ENCODE assay signal across 8 mouse cellular contexts in the genomic region with DNA sequence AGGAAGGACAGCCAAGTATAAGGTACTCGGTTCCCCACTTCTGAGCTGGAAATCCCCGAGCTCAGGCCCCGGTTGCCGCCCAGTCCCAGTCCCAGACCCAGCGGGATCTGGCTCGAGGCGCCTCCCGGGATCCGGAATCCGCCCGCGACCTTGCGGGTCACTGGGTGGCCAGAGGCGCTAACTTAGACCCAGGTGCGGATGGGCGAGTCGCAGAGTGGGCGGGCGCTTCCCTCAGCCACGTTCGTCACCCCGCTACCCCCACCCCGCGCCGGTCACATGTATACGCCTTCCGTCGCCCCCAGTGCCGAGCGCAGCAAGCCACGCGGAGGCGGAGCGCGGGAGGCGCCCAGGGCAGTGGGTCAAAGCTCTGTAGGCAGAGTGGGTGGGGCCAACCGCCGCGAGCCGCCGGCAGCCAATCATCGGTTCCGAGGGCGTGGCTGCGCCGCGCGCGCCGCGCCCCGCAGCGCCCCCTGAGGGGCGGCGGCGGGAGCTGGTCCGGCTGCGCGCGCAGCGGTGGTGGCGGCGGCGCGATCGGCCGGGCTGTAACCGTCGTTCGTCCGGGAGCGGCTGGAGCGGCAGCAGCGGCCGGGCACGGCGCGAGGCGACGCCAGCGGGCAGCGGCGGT. TPM values are rescaled to one million over a fixed set of nuclear protein-coding genes. Genes with fewer than 3 reads are reported as not detected.
A peak's percentile ranks its signal among the peaks of the same experiment; 100 is the strongest.
DNase-seq lines count a peak whose midpoint lies in the region; ATAC-seq lines count a peak whose summit lies in the region.

No protein-coding gene starts in this region.

- H3K9me3 ChIP-seq in heart, embryonic 14.5 days (ENCODE audit: control insufficient read depth, low read length) = no peaks in the 10 kb centered on the region
- no peaks in the 10 kb centered on the region for H3K9me3 ChIP-seq in liver, embryonic 13.5 days (replicated peaks)
- no peaks in the 10 kb centered on the region for H3K9me3 ChIP-seq in stomach, embryonic 16.5 days (replicated peaks; ENCODE audit: control insufficient read depth, low read length)

- under 1% methylated on average over 82 of the region's 83 CpGs for WGBS in heart, embryonic 14.5 days
- WGBS in liver, embryonic 13.5 days (ENCODE audit: insufficient replicate concordance) = 1% methylated on average over 79 of the region's 83 CpGs
- under 1% methylated on average over 65 of the region's 83 CpGs for WGBS in stomach, embryonic 16.5 days

- H3K4me3 ChIP-seq in heart, embryonic 14.5 days (ENCODE audit: control insufficient read depth in 1 of 2, insufficient read depth in 1 of 2, low read depth in 1 of 2, low read length in 2 of 2) = peak overlapping the region; percentile 87 to 88
- peak overlapping the region; percentile 86 for H3K4me3 ChIP-seq in liver, embryonic 13.5 days (replicated peaks)
- peak overlapping the region; percentile 95 for H3K4me3 ChIP-seq in stomach, embryonic 16.5 days (replicated peaks; ENCODE audit: low read length)

- H3K27ac ChIP-seq in heart, embryonic 14.5 days (replicated peaks in 1 of 2; ENCODE audit: control insufficient read depth in 1 of 2, insufficient read depth in 1 of 2, low read depth in 2 of 2, low read length in 2 of 2) = peak overlapping the region; percentile 95 to 97
- H3K27ac ChIP-seq in liver, embryonic 13.5 days = peak overlapping the region; percentile 91
- H3K27ac ChIP-seq in stomach, embryonic 16.5 days (ENCODE audit: low read length) = peak overlapping the region; percentile 96

- no peaks in the 10 kb centered on the region for H3K27me3 ChIP-seq in heart, embryonic 14.5 days (ENCODE audit: control insufficient read depth, insufficient read depth, low read length)
- no peaks in the 10 kb centered on the region for H3K27me3 ChIP-seq in liver, embryonic 13.5 days
- H3K27me3 ChIP-seq in stomach, embryonic 16.5 days (ENCODE audit: control insufficient read depth, insufficient read depth, low read length) = no peaks in the 10 kb centered on the region

- peak overlapping the region; percentile 84 for H3K4me2 ChIP-seq in heart, embryonic 14.5 days (ENCODE audit: low read length)
- peak overlapping the region; percentile 94 for H3K4me2 ChIP-seq in liver, embryonic 13.5 days
- peak overlapping the region; percentile 85 for H3K4me2 ChIP-seq in stomach, embryonic 16.5 days (ENCODE audit: low read depth, low read length)

- ATAC-seq in erythroid progenitor cell, adult 5-6 weeks (replicated peaks; ENCODE audit: low FRiP score, poor library complexity, severe bottlenecking) = peak; percentile 89
- ATAC-seq in heart, embryonic 14.5 days (ENCODE audit: insufficient number of reproducible peaks, insufficient read depth, low FRiP score, low read depth) = peak; percentile 99
- peak; percentile 95 for ATAC-seq in liver, embryonic 13.5 days (ENCODE audit: low read depth)
- peak; percentile 98 for ATAC-seq in stomach, embryonic 16.5 days (ENCODE audit: insufficient read depth, low FRiP score)

- no peaks in the 10 kb centered on the region for H3K36me3 ChIP-seq in heart, embryonic 14.5 days (ENCODE audit: control insufficient read depth, insufficient read depth, low read length)
- no peaks in the 10 kb centered on the region for H3K36me3 ChIP-seq in liver, embryonic 13.5 days
- no peaks in the 10 kb centered on the region for H3K36me3 ChIP-seq in stomach, embryonic 16.5 days (ENCODE audit: control insufficient read depth, insufficient read depth, low read length)

- peak overlapping the region; percentile 96 for H3K9ac ChIP-seq in heart, embryonic 14.5 days (ENCODE audit: low read length)
- peak overlapping the region; percentile 97 for H3K9ac ChIP-seq in liver, embryonic 13.5 days
- H3K9ac ChIP-seq in stomach, embryonic 16.5 days (ENCODE audit: low read length) = peak overlapping the region; percentile 99

- peak; percentile 98 for DNase-seq in CD4-positive helper T cell, adult 2 months (ENCODE audit: low read depth, low spot score)
- peak; percentile 75 for DNase-seq in brain, embryonic 18.5 days (ENCODE audit: low read depth, low spot score)
- peak; percentile 99 for DNase-seq in kidney, postnatal 14 days
- peak; percentile 97 for DNase-seq in liver, embryonic 13.5 days
- DNase-seq in neural tube, embryonic 10.5 days (ENCODE audit: extremely low spot score, low spot score) = peak; percentile 95

- peaks cover 20 to 52% of the 10 kb centered on the region in 2 experiments for H3K4me1 ChIP-seq in heart, embryonic 14.5 days (ENCODE audit: control insufficient read depth in 2 of 2, insufficient read depth in 2 of 2, low read length in 2 of 2)
- H3K4me1 ChIP-seq in liver, embryonic 13.5 days (replicated peaks) = peaks cover 58% of the 10 kb centered on the region
- peaks cover 40% of the 10 kb centered on the region for H3K4me1 ChIP-seq in stomach, embryonic 16.5 days (ENCODE audit: control insufficient read depth, insufficient read depth, low read length)

RNA-seq across cellular contexts. Expression of a gene that starts 8.8 kb away (rescaled TPM):
- total RNA-seq in erythroid progenitor cell, adult 5-6 weeks (2015; ENCODE audit: low replicate concordance) = 228 and 468 TPM in 2 replicates
- total RNA-seq in erythroid progenitor cell, adult 5-6 weeks (2017; ENCODE audit: low replicate concordance) = 166 and 170 TPM in 2 replicates
- polyA plus RNA-seq in heart, embryonic 14.5 days (2014; fragmentation: Nextera tagmentation; extraction: Ambion mirVana) = 350 and 362 TPM in 2 replicates
- polyA plus RNA-seq in liver, embryonic 13.5 days (2015; fragmentation: Nextera tagmentation; extraction: Ambion mirVana) = 236 and 269 TPM in 2 replicates
- polyA plus RNA-seq in stomach, embryonic 16.5 days (2015; fragmentation: Nextera tagmentation; extraction: Ambion mirVana) = 277 and 329 TPM in 2 replicates

Comparison
In these comparisons a context has a peak if more than half of its experiments do, and no peak if none do; other contexts are left out.
1. Peak in every context shown above with its lines: DNase-seq, ATAC-seq, H3K4me3 ChIP-seq and H3K27ac ChIP-seq.